Mouse (Mus musculus) liver, adult 2 months (tissue): ENCODE measurements around the gene Xpnpep1.

Experiments
- CTCF ChIP-seq: fragments of 200-500 bp; IDR thresholded peaks from 2 replicates; pipeline ENCODE4 v1.5.1; 2011; ENCODE audit warnings: low read depth, low read length, control low read depth
- POLR2A ChIP-seq: fragments of 200-500 bp; IDR thresholded peaks from 2 replicates; pipeline ENCODE4 v1.6.1; 2011; ENCODE audit warnings: low read length, control low read depth; ENCODE audit not compliant: insufficient read depth; ENCODE audit errors: extremely low read depth

DNA sequence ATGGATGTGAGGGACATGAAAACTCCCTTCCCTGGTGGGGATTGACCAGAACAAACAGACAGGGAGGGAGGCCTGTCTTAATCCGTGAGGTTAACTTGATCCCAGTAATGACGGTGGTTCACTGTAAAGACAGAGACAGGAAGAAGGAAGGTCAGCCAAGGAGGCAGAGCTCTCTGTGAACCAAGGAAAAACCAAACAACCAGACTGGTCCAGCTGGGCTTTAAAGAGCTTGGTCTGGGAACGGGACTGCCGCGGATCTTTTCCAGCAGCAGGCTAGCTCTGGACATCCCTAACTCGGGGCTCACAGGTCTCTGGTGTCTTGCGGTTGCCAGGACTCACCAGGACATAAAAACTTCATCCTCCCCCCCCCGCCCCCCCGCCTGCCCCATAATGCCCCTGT lies 26.5 kb upstream of the Xpnpep1 start:
- TF ChIP-seq CTCF = no peak
- TF ChIP-seq POLR2A = no peak
